Mouse (Mus musculus) spleen, postnatal 36 days (tissue): ENCODE measurements around the gene Hexim2.
A peak's percentile ranks its signal among the peaks of the same experiment; 100 is the strongest.

Source experiments
- DNase-seq, 2 experiments: peaks; one replicate each; pipeline ENCODE4 v3.0.0; 2022; ENCODE audit warnings: low spot score in 2 of 2, mixed read lengths in 1 of 2

The Hexim2 gene

DNA sequence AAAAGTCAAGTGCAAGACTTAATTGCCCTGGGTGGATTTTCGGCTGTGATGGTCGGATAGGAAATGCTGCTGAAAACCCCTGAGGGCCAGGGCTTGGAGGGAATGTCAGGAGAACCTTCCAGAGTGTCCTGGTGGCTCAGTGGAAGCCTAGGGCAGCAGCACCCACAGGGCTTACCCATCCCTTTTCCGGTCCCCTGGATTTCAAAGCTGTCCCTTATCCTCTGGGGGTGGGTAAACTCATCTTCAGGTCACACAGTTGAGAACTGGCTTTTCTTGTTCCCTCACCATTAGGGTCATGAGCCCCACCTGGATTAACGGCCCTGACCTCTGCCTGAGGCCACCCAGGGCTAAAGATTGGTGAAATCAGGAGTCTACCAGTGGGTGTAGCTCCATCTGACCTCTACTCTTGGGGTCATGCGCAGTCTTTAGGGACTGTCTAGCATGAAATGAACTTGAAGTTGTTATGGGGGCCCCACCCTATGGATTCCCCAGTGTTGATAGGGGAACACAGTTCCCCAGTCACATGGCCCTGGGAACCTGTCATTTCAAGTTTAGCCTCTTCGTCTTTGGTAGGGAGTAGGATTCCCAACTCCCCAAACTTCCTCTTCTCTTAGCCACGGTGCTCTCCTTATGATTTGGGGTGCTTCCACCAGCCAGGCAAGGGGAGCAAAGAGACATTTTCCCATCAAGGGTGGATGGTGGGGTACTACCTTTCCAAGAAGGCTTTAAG, 41.0 kb downstream of the Hexim2 start:
- DNase-seq, result peak in 1 of 2 experiments; percentile 8

DNA sequence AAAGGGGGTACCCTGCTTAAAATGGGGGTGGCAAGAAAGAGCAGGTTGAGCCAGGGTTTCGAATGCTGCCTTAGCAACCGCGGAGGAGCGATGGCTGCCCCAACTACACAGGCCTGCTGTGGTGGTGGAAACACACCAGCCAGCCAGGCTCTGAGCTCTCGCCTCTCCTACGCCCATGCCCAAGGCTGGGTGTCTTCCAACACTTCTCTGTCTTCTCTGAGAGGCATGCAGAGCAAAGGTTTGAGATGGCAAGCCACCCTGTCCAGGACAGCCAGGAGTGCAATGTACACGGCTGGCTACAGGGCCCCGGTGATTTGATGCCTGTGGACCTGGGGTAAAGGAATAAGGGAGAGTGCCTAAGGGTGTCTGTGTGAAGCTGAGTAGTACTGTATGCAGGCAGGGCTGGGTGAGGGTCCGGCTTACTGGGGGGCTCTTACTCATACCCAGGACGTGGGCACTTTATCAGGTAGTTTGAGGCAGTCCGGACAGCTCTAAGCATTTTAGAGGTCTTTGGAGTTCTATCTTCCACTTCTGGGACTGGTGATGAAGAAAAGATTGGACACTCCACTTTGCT, 41.6 kb downstream of the Hexim2 start:
- DNase-seq, result peak in 1 of 2 experiments; percentile 14

DNA sequence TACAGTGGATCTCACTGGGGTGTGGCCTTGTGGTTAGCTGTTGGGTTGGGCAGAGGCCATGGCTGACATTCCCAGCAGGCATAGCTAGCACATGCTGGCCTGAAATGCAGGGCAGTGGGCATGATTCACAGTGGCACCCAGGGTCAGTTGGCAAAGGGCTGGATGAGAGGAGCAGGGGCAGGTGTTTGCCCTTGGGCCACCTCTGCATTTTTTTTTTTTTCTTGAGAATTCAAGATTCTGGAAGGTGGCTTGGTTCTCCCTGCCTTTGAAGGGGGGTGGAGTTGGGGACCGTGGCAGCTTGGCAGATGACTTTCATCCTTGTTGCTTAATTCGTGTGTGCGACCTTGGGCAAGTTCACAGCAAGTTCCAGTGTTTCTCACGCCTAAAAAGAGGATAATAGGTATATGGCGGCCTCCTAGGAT, 42.2 kb downstream of the Hexim2 start:
- no peak for DNase-seq

DNA sequence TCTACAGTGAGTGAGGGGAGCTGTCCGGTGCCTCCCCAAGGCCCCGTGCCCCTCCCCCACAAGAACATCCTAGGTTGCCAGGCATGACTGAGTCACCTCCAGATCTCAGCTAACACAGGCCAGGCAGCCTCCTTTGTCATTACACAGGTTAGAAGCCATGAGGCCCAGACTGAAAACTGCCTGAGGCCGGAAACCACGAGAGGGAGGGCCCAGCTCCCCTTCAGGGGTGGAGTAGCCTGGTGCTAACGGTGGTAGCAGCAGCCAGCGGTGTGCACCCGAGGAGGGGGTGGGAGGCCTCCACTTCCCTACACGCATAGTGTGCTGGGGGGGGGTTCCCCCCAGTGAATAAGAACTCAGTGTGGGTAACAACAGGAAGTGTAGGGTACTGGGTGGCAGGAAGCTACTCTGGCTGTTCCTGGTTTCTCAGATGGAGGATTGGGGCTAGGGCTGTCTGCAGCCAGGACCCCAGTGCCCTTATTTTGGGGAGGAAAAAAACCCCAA, 42.7 kb downstream of the Hexim2 start:
- DNase-seq, result peak; percentile 97

DNA sequence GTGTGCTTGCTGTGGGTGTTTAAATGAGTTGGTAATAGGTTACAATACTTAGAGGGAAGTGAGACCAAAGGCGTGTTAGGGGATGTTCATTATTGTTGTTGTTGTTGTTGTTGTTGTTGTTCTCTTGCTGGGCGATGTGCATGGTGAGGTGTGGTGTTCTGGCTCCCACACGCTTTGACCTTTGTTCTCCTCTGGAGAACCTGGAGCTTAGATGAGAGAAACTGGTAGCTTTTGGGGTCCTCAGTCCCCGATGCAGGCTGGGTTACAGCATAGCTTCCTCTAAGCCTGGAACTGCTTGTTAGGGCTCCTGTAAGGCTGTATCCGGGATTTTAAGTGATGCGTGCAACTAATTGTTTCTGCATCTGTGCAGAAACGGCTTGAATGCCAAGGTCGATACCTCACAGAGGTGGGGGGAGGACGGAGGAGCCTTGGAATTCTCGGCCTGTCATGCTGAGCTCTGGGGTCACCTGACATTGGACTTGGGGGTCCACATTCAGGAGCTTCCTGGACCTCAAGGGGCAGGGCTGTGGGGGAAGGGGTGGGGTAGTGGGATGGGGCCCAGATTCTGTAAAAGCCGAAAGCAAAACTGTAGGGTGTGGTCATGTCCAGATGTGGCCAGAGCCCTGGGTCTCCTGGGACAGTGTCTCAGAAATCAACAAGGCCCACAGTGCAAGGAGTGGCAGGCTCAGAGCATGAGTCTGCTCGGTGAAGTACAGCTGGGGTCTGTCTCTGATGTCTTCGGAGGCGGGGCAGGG, 43.6 kb downstream of the Hexim2 start:
- peak; percentile 58 to 60 for DNase-seq

DNA sequence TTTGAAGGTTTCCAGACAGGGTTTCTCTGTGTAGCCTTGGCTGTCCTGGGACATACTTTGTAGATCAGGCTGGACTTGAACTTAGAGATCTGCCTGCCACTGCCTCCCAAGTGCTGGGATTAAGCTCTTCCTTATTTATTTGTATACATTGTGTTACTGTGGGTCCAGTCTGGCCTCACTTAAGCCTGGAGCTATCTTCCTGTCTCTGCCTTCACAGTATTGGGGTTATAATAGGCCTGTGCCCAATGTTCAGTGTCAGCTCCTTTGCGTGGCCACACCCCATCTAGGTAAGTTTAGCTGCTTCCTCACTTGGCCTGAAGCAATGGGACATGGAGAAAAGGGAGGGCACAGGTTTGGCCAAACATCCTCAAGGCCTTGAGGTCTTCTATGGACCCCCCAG, 44.3 kb downstream of the Hexim2 start:
- DNase-seq, result no peak

DNA sequence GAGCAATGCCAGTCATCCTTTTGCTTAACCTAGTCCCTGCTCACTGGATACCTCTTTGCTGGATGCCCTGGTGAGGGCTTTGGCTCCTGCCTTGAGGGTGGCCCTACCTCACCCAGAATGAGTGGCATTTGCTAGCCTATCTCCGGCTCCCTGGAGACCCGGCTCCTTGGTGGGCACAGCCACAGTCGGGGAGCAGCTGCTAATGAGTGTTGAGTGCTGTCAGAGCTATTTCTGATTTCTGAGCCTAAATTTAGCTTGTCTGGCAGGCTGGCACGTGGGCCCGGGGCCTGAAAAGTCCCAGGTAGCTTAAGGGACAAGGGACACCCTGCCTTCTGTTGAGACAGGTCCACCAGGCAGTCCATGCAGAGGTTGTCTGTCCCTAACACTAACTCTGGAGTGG, 45.0 kb downstream of the Hexim2 start:
- peak in 1 of 2 experiments; percentile 3 for DNase-seq

DNA sequence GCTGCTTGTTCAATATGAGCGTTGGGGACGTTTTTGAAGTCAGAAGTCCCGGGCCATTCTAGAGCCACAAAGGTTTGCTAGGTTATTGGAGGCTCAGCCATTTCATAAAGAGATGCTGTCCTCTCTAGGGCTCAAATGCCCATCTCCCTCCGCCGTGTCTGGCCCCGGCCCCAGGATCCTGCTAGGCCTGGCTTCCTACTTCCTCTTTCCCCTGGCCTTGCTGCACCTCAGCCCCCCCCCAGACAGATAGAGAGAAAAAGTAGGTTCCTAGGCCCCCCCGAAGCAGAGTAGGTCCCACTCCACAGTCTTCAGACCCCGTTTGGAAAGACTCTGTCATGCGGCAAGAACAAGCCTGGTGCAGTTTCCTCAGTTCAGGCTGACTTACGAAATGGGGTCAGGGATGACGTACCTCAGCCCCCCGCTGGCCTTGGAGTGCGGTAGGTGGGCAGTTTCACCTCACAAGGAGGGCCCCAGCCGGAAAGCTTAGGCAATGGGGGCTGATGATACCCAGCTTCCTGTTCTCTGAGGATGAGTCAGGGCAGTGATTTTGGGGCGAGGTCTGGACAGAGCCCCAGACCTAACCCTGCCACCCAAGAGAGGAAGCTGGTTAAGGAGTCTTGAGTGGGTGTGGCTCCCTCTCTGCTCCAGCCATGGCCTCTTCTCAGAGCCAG, 45.7 kb downstream of the Hexim2 start:
- peak; percentile 48 to 57 for DNase-seq

DNA sequence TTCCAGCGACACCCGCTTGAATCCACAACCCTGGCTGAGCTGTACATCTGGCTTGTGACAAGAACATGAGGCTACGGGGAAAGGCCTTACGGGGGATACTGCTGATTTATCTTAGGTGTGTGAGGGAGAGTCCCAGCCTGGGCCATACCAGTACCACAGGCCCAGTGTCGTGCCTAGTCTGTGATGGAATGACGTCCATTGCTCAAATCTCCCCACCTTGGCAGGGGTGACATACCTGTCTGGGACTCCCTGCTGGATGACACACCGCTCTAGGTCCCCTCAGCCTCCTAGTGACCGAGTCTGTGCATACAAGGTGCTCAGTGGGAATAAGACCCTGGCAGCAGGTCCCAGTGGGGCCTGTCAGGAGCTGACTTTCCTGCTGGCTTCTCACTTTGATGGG, 46.5 kb downstream of the Hexim2 start:
- peak in 1 of 2 experiments; percentile 1 for DNase-seq

DNA sequence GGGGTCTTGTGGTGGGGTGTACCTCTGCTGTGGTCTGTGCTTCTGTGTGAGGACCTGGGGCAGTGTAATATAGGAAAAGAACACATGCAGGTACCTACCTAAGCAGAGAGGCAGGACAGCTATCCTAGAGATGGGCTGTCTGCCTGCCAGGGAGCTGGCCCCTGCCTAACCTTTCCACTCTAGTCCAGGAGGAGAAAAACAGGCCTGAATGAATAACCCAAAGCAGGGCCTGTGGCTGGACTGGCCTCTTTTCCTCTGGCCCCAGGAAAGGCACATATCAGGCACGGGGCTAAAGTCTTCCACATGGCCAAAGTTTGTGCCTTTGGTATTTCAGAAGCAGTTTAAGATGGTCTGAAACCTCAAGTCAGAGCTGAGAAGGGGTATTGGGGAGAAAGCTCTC, 48.2 kb downstream of the Hexim2 start:
- DNase-seq, result no peak

DNA sequence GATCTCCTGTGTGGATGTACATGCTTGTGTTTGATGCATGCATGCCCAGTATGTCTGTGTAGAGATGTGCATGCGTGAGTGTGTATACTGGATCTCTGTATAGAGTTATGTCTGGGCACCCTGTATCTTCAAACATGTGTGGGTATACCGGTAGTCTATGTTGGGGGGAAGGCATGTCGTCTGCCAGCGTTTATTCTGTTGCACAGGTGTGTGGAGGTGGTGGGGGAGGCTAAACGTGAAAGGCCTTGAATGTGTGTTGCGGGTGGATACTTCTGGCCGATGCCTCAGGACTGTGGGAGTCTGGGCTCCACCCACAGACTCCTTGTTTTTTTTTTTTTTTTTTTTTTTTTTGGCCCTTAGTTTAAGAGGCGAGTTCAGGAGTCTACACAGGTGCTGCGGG, 49.1 kb downstream of the Hexim2 start:
- DNase-seq, result no peak

DNA sequence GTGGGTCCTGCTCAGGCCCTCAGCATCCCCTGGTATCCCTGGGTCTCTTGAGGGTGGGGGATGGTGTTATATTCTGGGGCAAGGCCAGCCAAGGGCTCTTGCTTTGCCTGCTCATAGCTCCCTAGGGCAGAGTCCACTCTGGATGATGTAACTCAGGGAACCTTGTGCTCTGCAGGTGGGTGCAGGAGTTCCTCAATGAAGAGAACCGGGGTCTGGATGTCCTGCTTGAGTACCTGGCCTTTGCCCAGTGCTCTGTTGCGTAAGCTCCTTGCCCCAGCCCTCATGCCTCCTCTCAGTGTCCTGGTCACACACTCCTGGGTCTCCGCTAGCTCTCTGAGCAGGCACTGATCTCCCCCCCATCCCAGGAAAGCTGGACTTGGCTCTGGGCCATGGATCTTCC, 49.7 kb downstream of the Hexim2 start:
- no peak for DNase-seq

DNA sequence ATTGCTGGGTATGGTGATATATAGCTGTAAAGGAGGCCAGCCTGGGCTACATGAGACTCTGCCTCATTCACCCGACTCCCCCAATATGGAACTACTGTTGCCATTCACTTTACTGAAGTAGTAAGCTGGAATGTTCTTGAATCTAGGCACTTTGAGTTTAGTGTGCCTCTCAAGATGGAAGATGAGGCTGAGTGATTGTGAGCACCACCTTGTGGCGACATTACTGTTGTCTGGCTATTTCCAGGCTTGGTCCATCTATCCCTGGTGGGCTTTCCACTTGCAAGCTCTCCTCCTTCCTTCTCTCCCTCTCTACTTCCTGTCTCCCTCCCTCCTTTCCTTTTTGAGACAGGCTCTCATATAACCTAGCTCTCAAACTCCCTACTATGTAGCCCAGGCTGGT, 52.7 kb downstream of the Hexim2 start:
- DNase-seq, result peak in 1 of 2 experiments; percentile 47
